Mouse (Mus musculus) limb, embryonic 14.5 days (tissue): Measurements from ENCODE around the gene Atp2c2. TPM values are rescaled to one million over a fixed set of nuclear protein-coding genes. Genes with fewer than 3 reads are reported as not detected.

Source experiments
- ATAC-seq: fragments of 200-750 bp; cut with Nextera tagmentation; 2 replicates; pipeline ENCODE4 v1.8.0; 2017; ENCODE audit warnings: low read depth, moderate number of reproducible peaks, moderate TSS enrichment; ENCODE audit not compliant: low FRiP score
- DNase-seq: peaks from one replicate; pipeline ENCODE4 v3.0.0-alpha.2; 2015; ENCODE audit warnings: low spot score
- H3K27ac ChIP-seq: fragments of 300-500 bp; sonication (generic); replicated peaks from 2 replicates; pipeline ENCODE4 v1.5.1; 2014; ENCODE audit warnings: low read depth, mild to moderate bottlenecking, low read length, moderate library complexity, mixed read lengths
- H3K27me3 ChIP-seq: fragments of 300-500 bp; sonication (generic); 2 replicates; pipeline ENCODE4 v1.6.1; 2014; ENCODE audit warnings: low read length, mixed read lengths; ENCODE audit not compliant: control insufficient read depth, insufficient read depth
- H3K36me3 ChIP-seq: fragments of 300-500 bp; sonication (generic); 2 replicates; pipeline ENCODE4 v1.6.1; 2014; ENCODE audit warnings: mild to moderate bottlenecking, low read length, moderate library complexity, mixed read lengths; ENCODE audit not compliant: control insufficient read depth, insufficient read depth
- H3K4me1 ChIP-seq: fragments of 300-500 bp; sonication (generic); 2 replicates; pipeline ENCODE4 v1.6.1; 2014; ENCODE audit warnings: antibody characterized with exemption, low read length, mixed read lengths; ENCODE audit not compliant: control insufficient read depth, insufficient read depth
- H3K4me2 ChIP-seq: fragments of 300-500 bp; sonication (generic); replicated peaks from 2 replicates; pipeline ENCODE4 v1.6.1; 2014; ENCODE audit warnings: low read depth, mild to moderate bottlenecking, low read length, moderate library complexity; ENCODE audit not compliant: severe bottlenecking
- H3K4me3 ChIP-seq: fragments of 300-500 bp; sonication (generic); replicated peaks from 2 replicates; pipeline ENCODE4 v1.5.1; 2014; ENCODE audit warnings: low read length
- H3K9ac ChIP-seq: fragments of 300-500 bp; sonication (generic); 2 replicates; pipeline ENCODE4 v1.6.1; 2014; ENCODE audit warnings: mild to moderate bottlenecking, low read depth, low read length, moderate library complexity; ENCODE audit not compliant: severe bottlenecking
- H3K9me3 ChIP-seq: fragments of 300-500 bp; sonication (generic); 2 replicates; pipeline ENCODE4 v1.6.1; 2016; ENCODE audit warnings: low read length; ENCODE audit not compliant: control insufficient read depth
- POLR2A ChIP-seq: fragments of 200-500 bp; IDR thresholded peaks from 2 replicates; pipeline ENCODE4 v1.8.0; 2012; ENCODE audit warnings: inconsistent platforms, mild to moderate bottlenecking, moderate library complexity, borderline replicate concordance; ENCODE audit not compliant: insufficient read depth, insufficient read length; ENCODE audit errors: extremely low read depth
- WGBS: fragments of 180-500 bp; shearing (Covaris S2); extraction: QIAGEN DNeasy Blood & Tissue Kit; methylation state at CpG from one replicate; pipeline ENCODE4 v1.1.7; 2014; 5-methylcytosine and 5-hydroxymethylcytosine counted together
- polyA plus RNA-seq, 2 experiments: library from polyadenylated mRNA; depleted of rRNA in 1 of 2; stranded (reverse) in 1 of 2; unstranded in 1 of 2; fragments of >200 nt; fragmentation: Nextera tagmentation in 1 of 2; extraction: Ambion mirVana in 1 of 2; gene quantifications; 2 replicates each; pipeline versions ENCODE4 v1.2.1 to v1.2.3; 2012 to 2014

Gene Atp2c2
- polyA plus RNA-seq, 2 experiments = 2.6 to 3.1 TPM

- Histone ChIP-seq H3K9me3 (no peaks in the 10 kb centered on the region), H3K9ac (no peak overlapping the region), H3K27ac (no peak overlapping the region), H3K4me3 (no peak overlapping the region), H3K4me1 (0 out of 2 replicates have a peak, but pooled peaks cover 4% of the 10 kb centered on the region), H3K4me2 (no peak overlapping the region), H3K36me3 (no peaks in the 10 kb centered on the region), H3K27me3 (no peaks in the 10 kb centered on the region; the same call in 1 of the 2 replicates)
- no peak for TF ChIP-seq POLR2A
- ATAC-seq = no peak
- DNase-seq = no peak
- WGBS = 78% methylated on average over 5 of the region's 5 CpGs
These were observed 13.6 kb downstream of the Atp2c2 start for GRCm38 (mm10) chr8:119713421-119713820.

- TF ChIP-seq POLR2A = no peak
- Histone ChIP-seq H3K9me3 (no peaks in the 10 kb centered on the region), H3K9ac (no peak overlapping the region), H3K4me2 (no peak overlapping the region), H3K27me3 (no peaks in the 10 kb centered on the region; the same call in 1 of the 2 replicates), H3K27ac (no peak overlapping the region), H3K4me3 (no peak overlapping the region), H3K36me3 (no peaks in the 10 kb centered on the region), H3K4me1 (no peaks in the 10 kb centered on the region)
- WGBS = 74% methylated on average over 12 of the region's 12 CpGs
- ATAC-seq (no peak), DNase-seq (no peak)
These were observed 15.4 kb downstream of the Atp2c2 start for GRCm38 (mm10) chr8:119715221-119715620.

- ATAC-seq (no peak), DNase-seq (no peak)
- H3K4me2 ChIP-seq = no peak overlapping the region
- TF ChIP-seq POLR2A = no peak
- no peaks in the 10 kb centered on the region for H3K36me3 ChIP-seq
- no peak overlapping the region for H3K9ac ChIP-seq
- H3K9me3 ChIP-seq = no peaks in the 10 kb centered on the region
- no peaks in the 10 kb centered on the region; the same call in 1 of the 2 replicates for H3K27me3 ChIP-seq
- H3K4me1 ChIP-seq = no peaks in the 10 kb centered on the region
- no peak overlapping the region for H3K27ac ChIP-seq
- H3K4me3 ChIP-seq = no peak overlapping the region
These were observed 17.0 kb downstream of the Atp2c2 start for GRCm38 (mm10) chr8:119716730-119717299.

- no peak for TF ChIP-seq POLR2A
- no peaks in the 10 kb centered on the region for H3K4me1 ChIP-seq
- ATAC-seq (no peak), DNase-seq (no peak)
- H3K27me3 ChIP-seq = no peaks in the 10 kb centered on the region; the same call in 1 of the 2 replicates
- no peak overlapping the region for H3K4me3 ChIP-seq
- WGBS = 65% methylated on average over 9 of the region's 9 CpGs
- no peak overlapping the region for H3K9ac ChIP-seq
- H3K9me3 ChIP-seq = no peaks in the 10 kb centered on the region
- H3K27ac ChIP-seq = no peak overlapping the region
- no peak overlapping the region for H3K4me2 ChIP-seq
- no peaks in the 10 kb centered on the region for H3K36me3 ChIP-seq
These were observed 18.0 kb downstream of the Atp2c2 start for GRCm38 (mm10) chr8:119717765-119718164.

- Histone ChIP-seq H3K4me2 (no peak overlapping the region), H3K9ac (no peak overlapping the region), H3K27ac (no peak overlapping the region), H3K27me3 (no peaks in the 10 kb centered on the region; the same call in 1 of the 2 replicates), H3K9me3 (no peaks in the 10 kb centered on the region), H3K4me3 (no peak overlapping the region), H3K36me3 (no peaks in the 10 kb centered on the region), H3K4me1 (no peaks in the 10 kb centered on the region)
- WGBS = 72% methylated on average over 12 of the region's 12 CpGs
- no peak for TF ChIP-seq POLR2A
- no peak for ATAC-seq
- no peak for DNase-seq
These were observed 19.2 kb downstream of the Atp2c2 start for GRCm38 (mm10) chr8:119719011-119719501.

GRCm38 (mm10) chr8:119722348-119722747 lies 22.5 kb downstream of the Atp2c2 start:
- no peaks in the 10 kb centered on the region for H3K36me3 ChIP-seq
- 46% methylated on average over 6 of the region's 6 CpGs for WGBS
- TF ChIP-seq POLR2A = no peak
- no peak overlapping the region for H3K27ac ChIP-seq
- H3K9me3 ChIP-seq = no peaks in the 10 kb centered on the region
- H3K4me3 ChIP-seq = no peak overlapping the region
- ATAC-seq (no peak), DNase-seq (no peak)
- H3K4me2 ChIP-seq = no peak overlapping the region
- no peak overlapping the region for H3K9ac ChIP-seq
- H3K27me3 ChIP-seq = no peaks in the 10 kb centered on the region
- H3K4me1 ChIP-seq = no peaks in the 10 kb centered on the region
